Mouse (Mus musculus) ES-E14 (cell line): ENCODE measurements around the gene Iqch. TPM values are rescaled to one million over a fixed set of nuclear protein-coding genes. Genes with fewer than 3 reads are reported as not detected.

ENCODE experiments used
- DNase-seq: peaks from one replicate; pipeline ENCODE4 v3.0.0-alpha.2; 2013; ENCODE audit warnings: low read depth, low spot score
- H3K27ac ChIP-seq: 2 replicates; pipeline ENCODE4 v1.5.1; 2012; ENCODE audit warnings: low read depth, mild to moderate bottlenecking, low read length, moderate library complexity, mixed read lengths; ENCODE audit not compliant: poor library complexity, insufficient read depth, severe bottlenecking
- H3K36me3 ChIP-seq: 2 replicates; pipeline ENCODE4 v1.6.1; 2012; ENCODE audit warnings: mild to moderate bottlenecking, low read length, moderate library complexity, mixed read lengths; ENCODE audit not compliant: control insufficient read depth, poor library complexity, insufficient read depth, severe bottlenecking
- H3K4me1 ChIP-seq, 2 experiments: fragments of 150-350 bp in 1 of 2; sonication (generic) in 1 of 2; 2 replicates each; pipeline ENCODE4 v1.6.1; 2012; ENCODE audit warnings: low read length in 2 of 2, mild to moderate bottlenecking in 1 of 2, mixed read lengths in 1 of 2; ENCODE audit not compliant: control insufficient read depth in 2 of 2, insufficient read depth in 2 of 2, poor library complexity in 1 of 2
- H3K4me3 ChIP-seq, 2 experiments: fragments of 150-350 bp in 1 of 2; sonication (generic) in 1 of 2; 2 replicates each; pipeline ENCODE4 v1.5.1; 2012; ENCODE audit warnings: low read length in 2 of 2, low read depth in 1 of 2, mild to moderate bottlenecking in 1 of 2, mixed read lengths in 1 of 2; ENCODE audit not compliant: insufficient read depth in 1 of 2, poor library complexity in 1 of 2, severe bottlenecking in 1 of 2
- H3K9ac ChIP-seq: 2 replicates; pipeline ENCODE4 v1.6.1; 2012; ENCODE audit warnings: low read depth, mild to moderate bottlenecking, low read length, mixed read lengths; ENCODE audit not compliant: poor library complexity, insufficient read depth, severe bottlenecking
- H3K9me3 ChIP-seq: fragments of 150-350 bp; sonication (generic); 2 replicates; pipeline ENCODE4 v1.6.1; 2012; ENCODE audit warnings: low read depth, mild to moderate bottlenecking, low read length; ENCODE audit not compliant: control insufficient read depth, insufficient read depth
- CHD2 ChIP-seq: IDR thresholded peaks from 2 replicates; pipeline ENCODE4 v1.6.1; 2014; ENCODE audit warnings: mild to moderate bottlenecking, low read depth, low read length, inconsistent platforms
- HCFC1 ChIP-seq: IDR thresholded peaks from 2 replicates; pipeline ENCODE4 v1.6.1; 2012; ENCODE audit warnings: low read length, inconsistent platforms, borderline replicate concordance; ENCODE audit not compliant: insufficient read depth
- MAFK ChIP-seq: IDR thresholded peaks from 2 replicates; pipeline ENCODE4 v1.6.1; 2014; ENCODE audit warnings: mild to moderate bottlenecking, low read depth, low read length, inconsistent platforms; ENCODE audit not compliant: insufficient read depth
- ZC3H11A ChIP-seq: IDR thresholded peaks from 2 replicates; pipeline ENCODE4 v1.6.1; 2012; ENCODE audit warnings: low read depth, mild to moderate bottlenecking, inconsistent platforms, low read length, borderline replicate concordance
- ZNF384 ChIP-seq: IDR thresholded peaks from 2 replicates; pipeline ENCODE4 v1.6.1; 2012; ENCODE audit warnings: low read depth, low read length, inconsistent platforms
- in situ Hi-C, 2 experiments: fragments of 600-800 bp; cut with MboI; formaldehyde crosslinking; loops; one replicate each; pipeline ENCODE4 v1.15.1; 2025; ENCODE audit warnings: low sequenced_read_pairs in 2 of 2, inconsistent platforms in 1 of 2; ENCODE audit not compliant: unreplicated experiment in 2 of 2
- total RNA-seq: library from RNA; depleted of rRNA; stranded (reverse); fragments of 300-350 nt; gene quantifications from 2 replicates; pipeline ENCODE4 v1.2.3, GENCODE M21; 2012

Gene Iqch
- total RNA-seq, 1 experiment = 0.18 TPM

- in situ Hi-C loops = no loop called here
- H3K27ac ChIP-seq = no peak overlapping the region
- TF ChIP-seq ZC3H11A (no peak), CHD2 (no peak), ZNF384 (no peak), HCFC1 (no peak), MAFK (no peak)
- no peaks in the 10 kb centered on the region for H3K36me3 ChIP-seq
- no peak overlapping the region for H3K4me3 ChIP-seq
- H3K4me1 ChIP-seq = no peaks in the 10 kb centered on the region
- no peaks in the 10 kb centered on the region for H3K9me3 ChIP-seq
- no peak overlapping the region for H3K9ac ChIP-seq
- DNase-seq = no peak
Observed at GRCm38 (mm10) chr9:63548966-63549365, 53.3 kb downstream of the Iqch start.

GRCm38 (mm10) chr9:63541926-63542325 lies 60.4 kb downstream of the Iqch start:
- no peak overlapping the region for H3K4me3 ChIP-seq
- H3K9me3 ChIP-seq = no peaks in the 10 kb centered on the region
- H3K27ac ChIP-seq = no peak overlapping the region
- no peak overlapping the region for H3K9ac ChIP-seq
- in situ Hi-C loops = no loop called here
- no peaks in the 10 kb centered on the region for H3K4me1 ChIP-seq
- TF ChIP-seq CHD2 = no peak
- no peak for TF ChIP-seq HCFC1
- TF ChIP-seq MAFK = no peak
- TF ChIP-seq ZC3H11A = no peak
- DNase-seq = no peak
- no peaks in the 10 kb centered on the region for H3K36me3 ChIP-seq

DNA sequence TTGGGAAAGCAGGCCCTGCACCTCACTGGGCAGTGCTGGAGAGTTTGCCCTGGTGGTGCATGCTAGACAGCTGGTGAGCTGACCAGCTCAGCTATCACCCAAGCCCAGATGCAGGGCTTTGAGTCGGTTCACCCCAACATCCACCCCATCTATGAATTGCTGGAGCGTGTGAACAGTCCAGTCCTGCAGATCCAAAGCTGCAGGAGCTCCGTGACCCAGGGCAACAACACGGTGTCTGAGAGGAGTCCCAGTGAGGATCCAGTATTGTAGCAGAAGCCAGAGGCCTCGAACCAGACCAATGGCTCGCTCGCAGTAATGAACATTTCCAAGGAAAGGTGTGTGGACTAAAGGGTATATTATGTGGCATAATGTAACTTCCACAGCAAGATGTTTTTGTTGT lies 61.0 kb downstream of the Iqch start:
- Histone ChIP-seq H3K36me3 (no peaks in the 10 kb centered on the region), H3K4me1 (no peaks in the 10 kb centered on the region), H3K4me3 (no peak overlapping the region), H3K9ac (no peak overlapping the region), H3K9me3 (no peaks in the 10 kb centered on the region), H3K27ac (no peak overlapping the region)
- TF ChIP-seq CHD2 (no peak), ZC3H11A (no peak), HCFC1 (no peak), MAFK (no peak), ZNF384 (no peak)
- in situ Hi-C loops = no loop called here
- DNase-seq = no peak

- in situ Hi-C loops = no loop called here
- Histone ChIP-seq H3K4me3 (no peak overlapping the region), H3K9ac (no peak overlapping the region), H3K4me1 (peaks cover 3 to 5% of the 10 kb centered on the region in 2 experiments; a peak in 2 of 4 replicates), H3K9me3 (no peaks in the 10 kb centered on the region), H3K36me3 (no peaks in the 10 kb centered on the region), H3K27ac (no peak overlapping the region)
- no peak for DNase-seq
- TF ChIP-seq ZNF384 = no peak
- TF ChIP-seq CHD2 = no peak
- TF ChIP-seq ZC3H11A = no peak
- TF ChIP-seq MAFK = no peak
- TF ChIP-seq HCFC1 = no peak
Observed at GRCm38 (mm10) chr9:63537489-63537888, 64.8 kb downstream of the Iqch start.

GRCm38 (mm10) chr9:63535042-63535441 lies 67.3 kb downstream of the Iqch start:
- H3K27ac ChIP-seq = no peak overlapping the region

More at GRCm38 (mm10) chr9:63535042-63535441, 67.3 kb downstream of the Iqch start:
- Histone ChIP-seq H3K4me3 (no peak overlapping the region), H3K4me1 (peaks cover 3 to 5% of the 10 kb centered on the region in 2 experiments; a peak in 2 of 4 replicates), H3K9me3 (no peaks in the 10 kb centered on the region), H3K36me3 (no peaks in the 10 kb centered on the region), H3K9ac (no peak overlapping the region)
- TF ChIP-seq ZNF384 (peak; percentile 69; the same call in 1 of the 2 replicates), CHD2 (no peak), MAFK (no peak)
- in situ Hi-C loops = no loop called here
- no peak for DNase-seq
